Mouse (Mus musculus): Measurements from ENCODE around the gene Kazn. TPM values are rescaled to one million over a fixed set of nuclear protein-coding genes. Genes with fewer than 3 reads are reported as not detected.
A peak's percentile ranks its signal among the peaks of the same experiment; 100 is the strongest.

The Kazn gene
- total RNA-seq, 2 experiments from 2014 or later: 77.5 to 81.5 TPM

GRCm38 (mm10) chr4:142209476-142209875, 29.7 kb downstream of the Kazn start:
- DNase-seq (ENCODE audit: low spot score in 2 of 2): no peak
- intact Hi-C loops (cut with DNase I): no loop called here

- intact Hi-C loops (cut with DNase I): no loop called here
- no peak for DNase-seq (ENCODE audit: low spot score in 2 of 2)
Measured at GRCm38 (mm10) chr4:142205693-142206092, 33.5 kb downstream of the Kazn start.

- no peak for DNase-seq (ENCODE audit: low spot score in 2 of 2)
- intact Hi-C loops (cut with DNase I): no loop called here
Measured at GRCm38 (mm10) chr4:142196626-142197025, 42.6 kb downstream of the Kazn start.

GRCm38 (mm10) chr4:142193780-142194179, 45.4 kb downstream of the Kazn start:
- DNase-seq (ENCODE audit: low spot score in 2 of 2): no peak
- intact Hi-C loops (cut with DNase I): no loop called here

DNA sequence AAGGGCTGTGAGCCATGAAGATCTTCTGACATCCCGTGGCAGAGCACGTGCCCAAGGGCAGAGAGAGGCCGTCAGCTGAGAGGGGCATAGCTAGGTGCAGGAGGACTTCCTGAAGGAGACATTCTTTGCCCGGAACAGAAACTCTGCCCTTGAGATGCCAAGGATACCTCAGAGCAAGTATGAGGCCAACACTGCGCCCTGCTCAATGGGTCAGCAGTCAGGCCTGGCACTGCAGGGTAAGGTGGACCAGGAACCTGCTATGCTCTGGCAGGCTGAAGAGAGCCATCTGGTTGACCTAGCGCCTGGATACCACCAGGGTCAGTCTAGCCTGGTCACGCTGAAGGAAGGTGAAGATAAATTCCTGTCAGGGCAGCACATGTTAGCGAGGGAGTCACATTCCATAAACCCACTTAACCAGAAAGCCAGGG, 46.0 kb downstream of the Kazn start:
- DNase-seq (ENCODE audit: low spot score in 2 of 2): no peak
- intact Hi-C loops (cut with DNase I): no loop called here

GRCm38 (mm10) chr4:142189960-142190359, 49.2 kb downstream of the Kazn start:
- intact Hi-C loops (cut with DNase I): no loop called here
- DNase-seq (ENCODE audit: low spot score in 2 of 2): peak in 1 of 2 experiments; percentile 34

DNA sequence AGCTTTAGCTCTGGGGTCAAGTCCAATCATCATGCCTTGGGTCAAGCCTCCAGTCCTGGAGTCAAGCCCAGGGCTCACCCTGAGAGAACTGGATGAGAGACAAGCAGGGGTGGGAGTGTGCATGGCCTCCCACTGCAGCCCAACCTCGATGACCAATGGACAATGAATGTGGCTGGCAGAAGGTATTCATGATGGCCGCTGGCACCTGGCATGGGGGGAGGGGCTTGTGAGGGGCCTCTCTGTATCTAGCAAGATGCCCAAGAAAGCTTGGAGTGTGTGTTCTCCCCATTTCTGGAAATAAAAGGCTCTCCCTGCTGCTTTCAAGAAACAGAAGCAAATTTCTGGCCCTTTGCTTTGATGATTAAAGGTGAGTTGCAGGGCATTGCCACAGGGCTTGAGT, 50.7 kb downstream of the Kazn start:
- DNase-seq (ENCODE audit: low spot score in 2 of 2): no peak
- intact Hi-C loops (cut with DNase I): no loop called here

DNA sequence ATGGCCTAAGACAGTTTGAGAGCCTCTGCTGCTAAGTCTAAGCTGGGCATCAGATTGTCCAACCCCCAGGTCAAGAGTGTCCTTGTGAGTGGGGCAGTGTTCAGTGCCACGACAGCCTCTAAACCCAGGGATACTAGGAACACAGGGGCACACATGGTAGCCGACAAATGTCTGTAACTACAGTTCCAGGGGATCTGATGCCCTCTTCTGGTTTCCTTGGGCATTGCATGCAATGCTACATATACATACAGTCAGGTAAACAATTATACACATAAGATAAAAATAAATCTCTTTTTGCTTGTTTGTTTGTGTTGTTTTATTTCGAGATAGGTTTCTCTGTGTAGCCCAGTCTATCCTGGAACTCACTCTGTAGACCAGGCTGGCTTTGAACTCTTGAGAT, 53.0 kb downstream of the Kazn start:
- DNase-seq (ENCODE audit: low spot score in 2 of 2): no peak
- intact Hi-C loops (cut with DNase I): no loop called here

DNA sequence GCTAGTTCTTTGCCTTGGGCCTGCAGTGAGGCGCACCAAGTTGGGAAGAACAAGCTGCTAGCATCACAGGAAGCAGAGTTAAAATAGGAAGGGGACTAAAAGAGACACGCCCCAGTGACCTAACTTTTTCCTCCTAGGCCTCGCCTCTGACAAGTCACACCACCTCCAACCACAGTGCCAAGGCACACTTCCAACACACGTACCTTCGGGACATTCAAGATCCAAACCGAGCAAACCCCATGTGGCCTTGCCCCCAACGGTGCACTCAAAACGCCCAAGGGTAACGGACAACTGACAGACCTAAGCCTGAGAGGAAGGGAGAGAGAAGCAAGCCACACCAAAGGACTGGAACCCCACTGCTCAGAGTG, 53.7 kb downstream of the Kazn start:
- intact Hi-C loops (cut with DNase I): no loop called here
- DNase-seq (ENCODE audit: low spot score in 2 of 2): no peak

DNA sequence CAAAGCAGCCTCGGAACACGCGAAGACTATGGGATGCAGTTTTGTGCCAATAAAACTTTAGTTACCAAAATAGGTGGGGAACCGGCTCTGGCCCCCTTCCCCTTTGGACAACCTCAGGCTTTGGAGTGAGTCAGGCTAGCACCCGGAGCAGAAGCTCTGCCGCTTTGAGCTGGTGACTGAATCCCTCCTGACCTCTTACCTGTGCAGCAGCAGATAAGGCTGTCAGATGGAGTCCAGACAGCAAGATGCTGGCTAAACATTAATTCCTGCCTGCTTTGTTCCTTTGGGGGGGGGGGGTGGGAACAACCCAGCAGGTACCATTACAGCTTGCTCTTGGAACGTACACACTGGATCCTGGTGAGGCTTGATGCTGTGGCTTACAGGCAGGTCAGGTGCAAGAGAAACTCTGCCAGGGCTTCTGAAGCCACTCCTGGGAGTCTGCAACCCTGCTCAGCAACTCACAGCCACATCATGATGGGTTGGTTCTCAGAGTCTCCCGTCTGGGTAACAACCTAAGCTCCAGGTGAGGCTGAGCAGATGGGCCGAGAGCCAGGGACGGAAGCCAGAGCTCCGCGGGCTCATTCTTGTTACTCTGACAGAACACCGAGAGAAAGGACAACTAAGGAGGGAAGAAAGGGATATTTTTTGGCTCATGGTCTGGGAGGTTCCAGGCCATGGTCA, 54.2 kb downstream of the Kazn start:
- intact Hi-C loops (cut with DNase I): no loop called here
- DNase-seq (ENCODE audit: low spot score in 2 of 2): no peak

DNA sequence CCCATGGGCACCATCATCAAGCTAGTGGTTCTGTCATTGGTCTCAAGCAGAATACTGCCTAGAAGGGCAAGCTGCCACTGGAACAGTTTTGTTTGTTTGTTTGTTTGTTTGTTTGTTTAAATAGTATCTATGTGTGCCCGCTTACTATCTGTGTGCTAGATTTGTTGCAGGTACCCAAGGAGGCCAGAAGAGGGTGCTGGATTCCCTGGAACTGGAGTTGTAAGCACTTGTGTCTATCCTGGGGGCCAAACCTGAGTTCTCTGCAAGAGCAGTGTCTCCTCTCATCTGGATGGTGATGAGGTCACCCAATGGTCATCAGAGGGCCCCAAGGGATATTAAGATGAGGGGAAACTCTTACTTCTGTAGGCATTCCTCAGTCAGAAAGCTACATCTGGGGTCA, 55.6 kb downstream of the Kazn start:
- intact Hi-C loops (cut with DNase I): no loop called here

DNA sequence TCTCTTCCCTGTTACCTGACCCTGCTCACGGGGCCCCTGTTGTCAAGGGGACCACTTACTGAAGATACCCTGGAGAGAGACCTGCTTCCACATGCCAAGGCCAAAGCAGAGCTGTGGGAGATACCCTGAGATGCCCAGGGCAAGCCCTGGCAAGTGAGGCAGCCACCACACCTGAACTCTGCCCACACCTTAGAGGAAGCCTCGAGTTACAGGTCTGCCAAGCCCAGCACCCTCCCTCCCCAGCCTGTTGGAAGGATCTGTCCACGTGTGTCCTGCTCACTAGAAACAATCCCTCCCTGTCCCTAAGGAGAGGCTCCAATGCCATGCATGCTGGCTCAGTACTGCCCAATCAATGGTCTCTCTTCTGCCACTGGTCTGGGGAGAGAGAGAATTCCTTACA, 56.2 kb downstream of the Kazn start:
- DNase-seq (ENCODE audit: low spot score in 2 of 2): no peak
- intact Hi-C loops (cut with DNase I): no loop called here

More for the DNA sequence above, 55.6 kb downstream of the Kazn start:
- no peak for DNase-seq (ENCODE audit: low spot score in 2 of 2)

DNA sequence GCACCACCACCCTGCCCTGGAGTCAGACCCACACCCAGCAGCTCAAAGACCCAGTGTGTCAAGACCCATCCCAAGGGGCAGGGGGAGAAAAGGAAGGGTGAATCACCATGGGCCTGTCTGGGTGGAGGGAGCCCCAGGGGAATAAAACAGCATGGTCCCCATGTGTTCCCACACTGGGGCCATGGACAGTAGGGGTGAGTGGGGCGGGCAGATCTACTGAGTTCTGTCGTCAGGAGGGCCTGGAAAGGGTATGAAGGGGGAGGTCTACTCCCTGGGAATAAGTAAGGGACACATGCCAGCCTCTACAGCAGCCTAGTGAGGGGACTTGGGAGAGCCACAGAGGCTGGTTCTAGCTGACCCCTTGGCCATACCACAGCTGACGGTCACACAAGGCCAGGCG, 57.6 kb downstream of the Kazn start:
- intact Hi-C loops (cut with DNase I): no loop called here

GRCm38 (mm10) chr4:142180874-142181273, 58.3 kb downstream of the Kazn start:
- intact Hi-C loops (cut with DNase I): no loop called here
- no peak for DNase-seq (ENCODE audit: low spot score in 2 of 2)

More for the DNA sequence above, 57.6 kb downstream of the Kazn start:
- DNase-seq (ENCODE audit: low spot score in 2 of 2): no peak

DNA sequence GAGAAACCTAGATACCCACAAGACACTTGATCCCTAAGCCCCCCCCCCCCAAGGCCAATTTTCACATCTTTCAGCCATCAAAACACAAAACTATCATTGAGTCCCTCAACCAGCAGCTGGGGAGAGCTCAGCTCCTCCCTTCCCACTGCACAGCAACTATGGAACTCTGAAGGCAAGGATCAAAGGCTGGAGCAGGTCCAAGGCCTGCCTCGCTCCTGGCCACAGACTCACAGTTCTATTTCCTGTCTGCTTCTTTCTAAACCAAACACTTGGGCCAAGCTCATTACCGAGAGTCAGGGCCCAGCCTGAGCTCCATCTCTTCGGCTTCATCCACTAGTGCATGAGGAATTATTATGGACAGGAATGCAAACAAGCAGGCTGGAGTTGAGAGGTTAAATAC, 58.9 kb downstream of the Kazn start:
- intact Hi-C loops (cut with DNase I): no loop called here

GRCm38 (mm10) chr4:142179531-142179930, 59.7 kb downstream of the Kazn start:
- DNase-seq (ENCODE audit: low spot score in 2 of 2): peak; percentile 33 to 56
- intact Hi-C loops (cut with DNase I): no loop called here

More for the DNA sequence above, 58.9 kb downstream of the Kazn start:
- peak; percentile 65 to 67 for DNase-seq (ENCODE audit: low spot score in 2 of 2)

DNA sequence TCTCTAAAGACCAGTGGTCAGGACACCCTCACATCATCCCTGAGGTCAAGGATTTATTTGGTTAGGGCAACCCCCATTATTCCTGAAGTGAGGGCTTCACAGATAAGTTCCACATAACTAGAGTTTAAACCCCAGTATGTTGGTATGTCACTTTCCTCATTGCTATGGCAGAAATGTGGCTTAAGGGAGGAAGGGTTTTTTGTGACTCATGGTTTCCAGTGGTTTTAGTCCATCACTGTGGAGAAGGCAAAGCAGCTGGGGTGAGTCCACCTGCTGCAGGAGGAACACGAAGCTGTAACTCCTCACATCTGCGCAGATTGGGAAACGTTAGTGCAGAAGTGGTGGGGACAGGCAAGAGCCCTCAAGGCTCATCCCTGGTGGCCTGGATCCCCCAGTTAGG, 62.5 kb downstream of the Kazn start:
- intact Hi-C loops (cut with DNase I): no loop called here
- DNase-seq (ENCODE audit: low spot score in 2 of 2): no peak

DNA sequence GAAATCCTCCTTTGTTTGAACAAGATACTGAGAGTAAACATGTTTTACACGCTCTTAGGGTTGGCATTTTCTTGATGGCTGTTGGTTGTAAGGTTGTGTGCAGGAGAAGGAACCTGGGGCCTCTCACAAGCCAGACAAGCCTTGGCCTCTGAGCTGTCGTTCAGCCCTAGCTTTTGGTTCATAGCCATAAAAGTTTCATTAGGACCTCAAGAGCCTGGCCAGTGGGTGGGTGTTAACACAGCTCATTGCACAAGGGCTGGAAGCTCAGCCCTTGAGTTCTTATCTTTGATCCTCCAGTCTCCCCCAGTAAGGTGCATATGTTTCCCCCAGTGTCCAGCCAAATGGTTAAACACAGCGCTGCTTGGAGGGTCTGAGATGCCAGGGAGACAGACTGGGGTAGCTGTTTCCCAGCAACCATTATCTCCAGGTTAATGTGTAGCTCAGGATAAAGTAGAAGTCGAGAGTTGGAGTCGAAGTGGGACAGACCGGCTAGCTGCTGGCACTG, 65.2 kb downstream of the Kazn start:
- DNase-seq (ENCODE audit: low spot score in 2 of 2): no peak
- intact Hi-C loops (cut with DNase I): no loop called here

- intact Hi-C loops (cut with DNase I): no loop called here
- no peak for DNase-seq (ENCODE audit: low spot score in 2 of 2)
Measured at GRCm38 (mm10) chr4:142172942-142173341, 66.3 kb downstream of the Kazn start.

DNA sequence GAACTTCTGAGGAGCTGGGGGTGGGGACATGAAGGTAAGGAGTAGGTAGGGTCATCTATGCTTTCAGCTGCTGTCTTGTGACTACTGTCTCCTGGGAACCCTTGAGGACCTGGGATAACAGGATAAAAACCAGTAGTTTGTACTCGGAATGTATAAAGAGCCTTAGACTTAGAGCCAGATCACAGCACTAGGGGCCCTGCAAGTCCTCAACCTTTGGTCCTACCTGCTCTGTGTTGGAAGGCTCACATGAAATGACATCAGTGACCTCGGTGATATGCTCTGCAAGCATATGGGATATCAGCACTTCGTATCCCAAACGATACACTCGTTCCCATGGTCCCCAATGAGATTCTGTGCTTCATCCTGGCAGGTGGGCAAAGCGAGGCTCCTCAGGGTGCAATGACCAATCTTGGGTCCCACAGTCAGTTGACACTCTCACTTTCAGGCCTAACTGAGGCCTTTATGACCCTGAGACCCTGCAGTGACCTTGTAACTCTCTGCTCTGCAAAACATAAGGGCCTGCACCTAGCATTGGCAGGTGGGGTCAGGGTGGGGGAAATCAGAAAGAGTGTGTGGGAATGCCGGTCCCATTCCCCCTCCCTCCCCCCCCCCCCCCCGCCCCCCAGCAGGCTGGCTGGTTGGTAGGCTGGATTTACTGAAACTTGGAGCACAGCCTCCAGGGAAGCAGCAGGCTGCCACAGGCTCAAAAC, 67.3 kb downstream of the Kazn start:
- DNase-seq (ENCODE audit: low spot score in 2 of 2): no peak
- intact Hi-C loops (cut with DNase I): no loop called here
